Mouse (Mus musculus) kidney, postnatal 0 days (tissue): ENCODE results near the gene Sult2b1. TPM values are rescaled to one million over a fixed set of nuclear protein-coding genes. Genes with fewer than 3 reads are reported as not detected.
A peak's percentile ranks its signal among the peaks of the same experiment; 100 is the strongest.

Experiments
- ATAC-seq: fragments of 200-750 bp; cut with Nextera tagmentation; replicated peaks from 2 replicates; pipeline ENCODE4 v1.8.0; 2017; ENCODE audit warnings: low read depth, moderate number of reproducible peaks, moderate TSS enrichment, moderate library complexity; ENCODE audit not compliant: low FRiP score
- DNase-seq: peaks from one replicate; pipeline ENCODE4 v3.0.0-alpha.2; 2016; ENCODE audit warnings: low spot score
- H3K27ac ChIP-seq: fragments of 300-500 bp; sonication (generic); 2 replicates; pipeline ENCODE4 v1.5.1; 2014; ENCODE audit warnings: mild to moderate bottlenecking
- H3K27me3 ChIP-seq: fragments of 300-500 bp; sonication (generic); 2 replicates; pipeline ENCODE4 v1.6.1; 2014; ENCODE audit warnings: low read length, mixed read lengths; ENCODE audit not compliant: insufficient read depth
- H3K36me3 ChIP-seq: fragments of 300-500 bp; sonication (generic); 2 replicates; pipeline ENCODE4 v1.6.1; 2014; ENCODE audit warnings: low read length, mixed read lengths; ENCODE audit not compliant: insufficient read depth
- H3K4me1 ChIP-seq: fragments of 300-500 bp; sonication (generic); replicated peaks from 2 replicates; pipeline ENCODE4 v1.6.1; 2014; ENCODE audit warnings: antibody characterized with exemption, low read length, mixed read lengths; ENCODE audit not compliant: insufficient read depth
- H3K4me2 ChIP-seq: fragments of 300-500 bp; sonication (generic); 2 replicates; pipeline ENCODE4 v1.6.1; 2014; ENCODE audit warnings: mild to moderate bottlenecking, low read length, moderate library complexity, mixed read lengths
- H3K4me3 ChIP-seq: fragments of 300-500 bp; sonication (generic); replicated peaks from 2 replicates; pipeline ENCODE4 v1.5.1; 2014; ENCODE audit warnings: low read depth, low read length
- H3K9ac ChIP-seq: fragments of 300-500 bp; sonication (generic); 2 replicates; pipeline ENCODE4 v1.6.1; 2014; ENCODE audit warnings: low read depth, low read length
- H3K9me3 ChIP-seq: fragments of 300-500 bp; sonication (generic); replicated peaks from 2 replicates; pipeline ENCODE4 v1.6.1; 2016; ENCODE audit warnings: low read length, inconsistent platforms, mixed read lengths
- CTCF ChIP-seq: IDR thresholded peaks from 2 replicates; pipeline ENCODE4 v1.5.1; 2016; ENCODE audit warnings: antibody characterized with exemption, low read depth, mild to moderate bottlenecking, moderate library complexity
- WGBS: fragments of 180-500 bp; shearing (Covaris S2); extraction: QIAGEN DNeasy Blood & Tissue Kit; methylation state at CpG from one replicate; pipeline ENCODE4 v1.1.7; 2014; 5-methylcytosine and 5-hydroxymethylcytosine counted together
- polyA plus RNA-seq: library from polyadenylated mRNA; unstranded; fragments of >200 nt; fragmentation: Nextera tagmentation; extraction: Ambion mirVana; gene quantifications from 2 replicates; pipeline ENCODE4 v1.2.1, GENCODE M21; 2015

Sult2b1 gene
- polyA plus RNA-seq, 1 experiment from 2014 or later: 3.9 TPM

DNA sequence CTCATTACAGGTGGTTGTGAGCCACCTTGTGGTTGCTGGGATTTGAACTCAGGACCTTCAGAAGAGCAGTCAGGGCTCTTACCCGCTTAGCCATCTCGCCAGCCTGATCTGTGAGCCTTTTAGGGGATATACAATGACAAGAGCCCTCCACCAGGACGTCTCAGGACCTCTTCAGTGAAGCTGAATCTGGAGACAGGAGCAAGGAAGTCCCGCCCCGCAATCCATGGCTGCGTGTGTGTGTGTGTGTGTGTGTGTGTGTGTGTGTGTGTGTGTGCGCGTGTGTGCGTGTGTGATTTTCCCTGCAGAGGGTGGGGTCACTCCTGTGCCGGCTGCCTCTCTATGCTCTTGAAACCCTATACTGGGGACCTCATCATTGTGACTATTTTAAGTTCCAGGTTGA is 44.6 kb downstream of the Sult2b1 start:
- ATAC-seq (no peak), DNase-seq (no peak)
- Histone ChIP-seq H3K9me3 (no peaks in the 10 kb centered on the region), H3K27me3 (no peaks in the 10 kb centered on the region), H3K27ac (no peak overlapping the region), H3K9ac (no peak overlapping the region), H3K36me3 (no peaks in the 10 kb centered on the region), H3K4me2 (no peak overlapping the region), H3K4me3 (no peak overlapping the region), H3K4me1 (0 out of 2 replicates have a peak, but pooled peaks cover 6% of the 10 kb centered on the region)
- TF ChIP-seq CTCF: no peak
- WGBS: 69% methylated on average over 10 of the region's 10 CpGs

GRCm38 (mm10) chr7:45739162-45739763 is 45.2 kb downstream of the Sult2b1 start:
- TF ChIP-seq CTCF: peak; percentile 90
- WGBS: 8% methylated on average over 9 of the region's 9 CpGs
- ATAC-seq: peak; percentile 74

GRCm38 (mm10) chr7:45733477-45733876 is 51.0 kb downstream of the Sult2b1 start:
- TF ChIP-seq CTCF: no peak
- H3K4me1 ChIP-seq: peaks cover 6% of the 10 kb centered on the region; the same call in 1 of the 2 replicates
- H3K27ac ChIP-seq: no peak overlapping the region
- ATAC-seq: no peak
- H3K9ac ChIP-seq: no peak overlapping the region
- H3K27me3 ChIP-seq: no peaks in the 10 kb centered on the region
- H3K9me3 ChIP-seq: no peaks in the 10 kb centered on the region
- no peak overlapping the region for H3K4me3 ChIP-seq
- WGBS: 75% methylated on average over 5 of the region's 5 CpGs
- DNase-seq: no peak
- H3K4me2 ChIP-seq: no peak overlapping the region
- no peaks in the 10 kb centered on the region for H3K36me3 ChIP-seq

More at GRCm38 (mm10) chr7:45739162-45739763, 45.2 kb downstream of the Sult2b1 start:
- Histone ChIP-seq H3K9me3 (no peaks in the 10 kb centered on the region), H3K4me2 (no peak overlapping the region), H3K4me3 (no peak overlapping the region), H3K36me3 (no peaks in the 10 kb centered on the region), H3K4me1 (0 out of 2 replicates have a peak, but pooled peaks cover 6% of the 10 kb centered on the region), H3K27me3 (no peaks in the 10 kb centered on the region), H3K9ac (no peak overlapping the region), H3K27ac (no peak overlapping the region)
- peak; percentile 92 for DNase-seq

- Histone ChIP-seq H3K9ac (no peak overlapping the region; the same call in 1 of the 2 replicates), H3K27me3 (no peaks in the 10 kb centered on the region), H3K4me1 (peaks cover 6% of the 10 kb centered on the region; the same call in 1 of the 2 replicates), H3K4me2 (no peak overlapping the region), H3K36me3 (0 out of 2 replicates have a peak, but pooled peaks cover 6% of the 10 kb centered on the region), H3K27ac (0 out of 2 replicates have a peak overlapping the region, but pooled peaks have one; percentile 31), H3K9me3 (no peaks in the 10 kb centered on the region), H3K4me3 (no peak overlapping the region)
- peak; percentile 87 for TF ChIP-seq CTCF
- ATAC-seq (peak; percentile 79), DNase-seq (peak; percentile 77)
- 17% methylated on average over 16 of the region's 16 CpGs for WGBS
Observed at GRCm38 (mm10) chr7:45730727-45731431, 53.6 kb downstream of the Sult2b1 start.

DNA sequence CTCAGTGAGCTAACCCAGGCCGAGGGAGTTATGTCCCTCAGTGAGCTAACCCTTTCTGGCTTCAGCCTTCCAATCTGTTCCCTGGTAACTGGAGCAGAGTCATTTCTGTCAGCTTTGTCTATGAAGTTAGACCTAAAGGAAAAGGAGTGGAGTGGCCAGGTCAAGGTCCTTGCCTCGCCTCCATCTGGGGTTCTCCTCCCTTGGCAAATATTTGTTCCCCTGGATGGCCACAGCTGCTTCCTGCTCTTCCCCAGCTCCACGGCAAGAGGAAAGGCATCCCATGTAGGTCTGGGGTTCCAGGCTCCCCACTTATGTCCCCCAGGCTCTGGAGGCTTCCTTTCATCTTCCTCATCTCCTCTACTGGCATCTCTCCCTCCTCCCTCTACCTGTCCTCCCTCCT is 56.8 kb downstream of the Sult2b1 start:
- H3K9me3 ChIP-seq: no peaks in the 10 kb centered on the region
- no peak for ATAC-seq
- peaks cover 6% of the 10 kb centered on the region; the same call in 1 of the 2 replicates for H3K4me1 ChIP-seq
- no peak for DNase-seq
- 76% methylated on average over 3 of the region's 3 CpGs for WGBS
- H3K9ac ChIP-seq: no peak overlapping the region
- H3K4me3 ChIP-seq: no peak overlapping the region
- no peak overlapping the region for H3K4me2 ChIP-seq
- TF ChIP-seq CTCF: no peak
- peaks cover 22% of the 10 kb centered on the region; the same call in 1 of the 2 replicates for H3K36me3 ChIP-seq
- no peak overlapping the region for H3K27ac ChIP-seq
- H3K27me3 ChIP-seq: no peaks in the 10 kb centered on the region

- Histone ChIP-seq H3K4me3 (no peak overlapping the region), H3K27ac (no peak overlapping the region), H3K9me3 (no peaks in the 10 kb centered on the region), H3K9ac (no peak overlapping the region), H3K4me2 (no peak overlapping the region), H3K4me1 (peaks cover 6% of the 10 kb centered on the region; the same call in 1 of the 2 replicates), H3K36me3 (peaks cover 28% of the 10 kb centered on the region; the same call in 1 of the 2 replicates), H3K27me3 (no peaks in the 10 kb centered on the region)
- 84% methylated on average over 10 of the region's 10 CpGs for WGBS
- ATAC-seq: no peak
- no peak for DNase-seq
- TF ChIP-seq CTCF: no peak
Observed at GRCm38 (mm10) chr7:45726419-45726818, 58.0 kb downstream of the Sult2b1 start.
